Mouse (Mus musculus) hindbrain, embryonic 11.5 days (tissue): Measurements from ENCODE around the gene Sp8. TPM values are rescaled to one million over a fixed set of nuclear protein-coding genes. Genes with fewer than 3 reads are reported as not detected.

Experiments used
- ATAC-seq: fragments of 200-750 bp; cut with Nextera tagmentation; 2 replicates; pipeline ENCODE4 v1.8.0; 2017; ENCODE audit warnings: mild to moderate bottlenecking, moderate TSS enrichment, moderate library complexity; ENCODE audit not compliant: low FRiP score
- DNase-seq: peaks from one replicate; pipeline ENCODE4 v3.0.0-alpha.2; 2015; ENCODE audit warnings: low spot score
- H3K27ac ChIP-seq: fragments of 300-500 bp; sonication (generic); 2 replicates; pipeline ENCODE4 v1.5.1; 2014; ENCODE audit warnings: mild to moderate bottlenecking, low read depth, low read length
- H3K27me3 ChIP-seq: fragments of 300-500 bp; sonication (generic); 2 replicates; pipeline ENCODE4 v1.6.1; 2014; ENCODE audit warnings: mild to moderate bottlenecking, low read length, moderate library complexity, mixed read lengths; ENCODE audit not compliant: control insufficient read depth, insufficient read depth
- H3K36me3 ChIP-seq: fragments of 300-500 bp; sonication (generic); 2 replicates; pipeline ENCODE4 v1.6.1; 2014; ENCODE audit warnings: mild to moderate bottlenecking, low read length, moderate library complexity, mixed read lengths; ENCODE audit not compliant: control insufficient read depth, insufficient read depth
- H3K4me1 ChIP-seq: fragments of 300-500 bp; sonication (generic); replicated peaks from 2 replicates; pipeline ENCODE4 v1.6.1; 2014; ENCODE audit warnings: low read length, mixed read lengths; ENCODE audit not compliant: control insufficient read depth, insufficient read depth
- H3K4me2 ChIP-seq: fragments of 300-500 bp; sonication (generic); replicated peaks from 2 replicates; pipeline ENCODE4 v1.6.1; 2014; ENCODE audit warnings: mild to moderate bottlenecking, low read depth, low read length
- H3K4me3 ChIP-seq: fragments of 300-500 bp; sonication (generic); 2 replicates; pipeline ENCODE4 v1.5.1; 2014; ENCODE audit warnings: low read depth, low read length
- H3K9ac ChIP-seq: fragments of 300-500 bp; sonication (generic); 2 replicates; pipeline ENCODE4 v1.6.1; 2014; ENCODE audit warnings: low read depth, low read length
- H3K9me3 ChIP-seq: fragments of 300-500 bp; sonication (generic); 2 replicates; pipeline ENCODE4 v1.6.1; 2016; ENCODE audit warnings: low read length; ENCODE audit not compliant: control insufficient read depth
- WGBS: fragments of 180-500 bp; shearing (Covaris S2); extraction: QIAGEN DNeasy Blood & Tissue Kit; methylation state at CpG from one replicate; pipeline ENCODE4 v1.1.7; 2014; 5-methylcytosine and 5-hydroxymethylcytosine counted together
- polyA plus RNA-seq: library from polyadenylated mRNA; unstranded; fragments of >200 nt; fragmentation: Nextera tagmentation; extraction: Ambion mirVana; gene quantifications from 2 replicates; pipeline ENCODE4 v1.2.1, GENCODE M21; 2014

Gene Sp8
- 10.8 and 12.2 TPM in 2 replicates for polyA plus RNA-seq

DNA sequence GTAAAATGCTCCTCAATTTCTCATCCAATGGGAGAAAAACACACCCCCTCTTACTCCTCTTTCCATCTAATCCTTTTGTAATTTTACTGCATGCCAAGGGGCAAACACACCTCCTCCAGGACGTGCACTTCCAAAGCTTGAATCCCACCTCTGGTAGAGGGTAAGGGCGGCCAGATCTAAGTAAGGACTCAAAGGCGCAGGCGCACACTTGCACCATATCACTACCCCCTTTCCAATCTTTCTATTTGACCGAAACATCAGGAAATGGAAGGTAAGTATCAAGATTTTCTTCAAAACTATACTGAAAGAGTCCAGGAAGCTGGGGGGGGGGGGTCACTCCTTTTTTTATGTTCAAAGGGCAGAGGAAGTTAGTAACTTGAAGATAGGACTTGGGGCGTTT, at the start of gene Sp8:
Gene Sp8 (plus strand): TSS at position 109 of the 400 bp plus-strand sequence.
- DNase-seq (peak; percentile 46), ATAC-seq (no peak)
- 4% methylated on average over 6 of the region's 6 CpGs for WGBS
- H3K4me2 ChIP-seq: peak within 1 kb of the TSS; percentile 45
- peaks cover 54% of the 10 kb centered on the region for H3K27me3 ChIP-seq
- H3K9me3 ChIP-seq: no peaks in the 10 kb centered on the region
- peak within 1 kb of the TSS; percentile 55 for H3K4me3 ChIP-seq
- no peaks in the 10 kb centered on the region for H3K36me3 ChIP-seq
- H3K27ac ChIP-seq: 0 out of 2 replicates have a peak within 1 kb of the TSS, but pooled peaks have one; percentile 36
- H3K4me1 ChIP-seq: peaks cover 5% of the 10 kb centered on the region
- peak within 1 kb of the TSS; percentile 70; the same call in 1 of the 2 replicates for H3K9ac ChIP-seq

DNA sequence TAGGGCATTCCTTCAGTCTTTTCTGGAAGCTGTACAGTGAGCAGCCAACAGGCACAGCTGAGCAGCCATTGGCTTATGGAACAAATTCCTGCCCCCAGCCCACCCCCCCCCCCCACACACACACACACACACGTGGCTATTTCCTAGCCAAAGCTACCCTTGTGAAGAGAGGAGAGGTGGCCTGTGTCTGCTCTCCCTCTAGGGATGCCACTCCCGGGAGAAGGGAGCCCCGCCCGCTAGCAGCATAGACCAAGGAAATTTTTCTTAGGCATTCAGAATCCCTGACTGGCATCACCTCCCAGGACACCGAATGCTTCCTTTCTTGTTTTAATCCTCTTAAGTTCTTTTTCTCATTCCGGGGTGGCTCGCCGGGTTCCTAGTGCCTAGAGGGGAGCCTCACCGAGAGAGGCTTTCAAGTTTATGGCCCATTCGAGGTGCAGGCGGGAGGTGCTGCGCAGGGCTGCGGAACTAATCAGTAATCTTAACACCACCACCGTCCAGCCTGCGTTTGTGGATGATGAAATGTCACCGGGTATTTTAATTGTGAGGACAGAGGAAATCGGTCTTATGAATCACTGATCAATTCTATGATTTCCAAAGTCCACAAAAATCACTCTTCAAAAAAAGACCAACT, 34.7 kb upstream of the Sp8 start:
- H3K36me3 ChIP-seq: no peaks in the 10 kb centered on the region
- ATAC-seq (peak; percentile 64; the same call in 1 of the 2 replicates), DNase-seq (peak; percentile 24)
- H3K9me3 ChIP-seq: no peaks in the 10 kb centered on the region
- WGBS: 3% methylated on average over 17 of the region's 17 CpGs
- no peak overlapping the region for H3K27ac ChIP-seq
- H3K4me3 ChIP-seq: no peak overlapping the region
- no peaks in the 10 kb centered on the region for H3K27me3 ChIP-seq
- no peaks in the 10 kb centered on the region for H3K4me1 ChIP-seq
- H3K4me2 ChIP-seq: peak overlapping the region; percentile 33
- no peak overlapping the region for H3K9ac ChIP-seq

DNA sequence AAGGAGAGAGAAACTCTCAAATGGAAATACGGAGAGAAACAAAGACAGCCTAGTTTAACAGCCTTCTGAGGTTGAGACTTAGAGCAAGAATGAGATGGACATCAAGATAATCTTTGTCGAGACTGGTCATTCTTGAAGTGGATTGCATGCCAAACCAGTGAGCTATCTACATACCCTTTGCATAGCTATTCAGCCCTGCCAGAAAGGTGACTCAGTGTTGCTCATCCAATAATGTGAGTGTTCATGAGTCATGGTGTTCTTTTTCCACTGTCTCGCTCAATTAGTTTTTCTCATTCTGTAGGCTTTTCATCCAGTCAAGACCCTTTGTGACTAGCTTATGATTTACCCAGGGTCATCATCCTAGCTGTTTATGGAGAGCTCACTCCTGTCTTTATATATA, 31.6 kb upstream of the Sp8 start:
- no peaks in the 10 kb centered on the region for H3K27me3 ChIP-seq
- no peaks in the 10 kb centered on the region for H3K36me3 ChIP-seq
- H3K4me3 ChIP-seq: no peak overlapping the region
- H3K27ac ChIP-seq: no peak overlapping the region
- no peaks in the 10 kb centered on the region for H3K9me3 ChIP-seq
- no peaks in the 10 kb centered on the region for H3K4me1 ChIP-seq
- WGBS: 92% methylated on average over 3 of the region's 3 CpGs
- H3K4me2 ChIP-seq: no peak overlapping the region
- no peak overlapping the region for H3K9ac ChIP-seq
- ATAC-seq: no peak
- no peak for DNase-seq

DNA sequence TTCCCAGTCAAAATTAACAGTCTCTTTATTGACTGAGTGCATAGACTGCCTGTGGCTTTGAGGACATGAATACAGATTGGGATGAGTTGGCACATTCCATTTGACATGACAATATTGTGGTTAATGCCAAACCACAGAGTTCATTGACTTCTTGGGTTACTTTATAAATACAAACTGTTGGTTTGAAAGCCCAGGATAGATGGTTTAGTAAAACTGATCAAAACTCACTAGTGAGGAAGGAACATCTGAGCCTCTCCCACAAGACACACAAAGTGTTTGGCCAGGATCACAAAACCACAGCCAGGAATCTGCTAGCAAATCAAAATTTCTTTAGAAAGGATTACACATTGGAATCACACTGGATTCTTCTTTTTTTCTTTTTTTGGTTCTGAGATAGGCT, 30.0 kb upstream of the Sp8 start:
- Histone ChIP-seq H3K4me2 (no peak overlapping the region), H3K27me3 (no peaks in the 10 kb centered on the region), H3K4me1 (no peaks in the 10 kb centered on the region), H3K9ac (no peak overlapping the region), H3K27ac (no peak overlapping the region), H3K9me3 (no peaks in the 10 kb centered on the region), H3K36me3 (no peaks in the 10 kb centered on the region), H3K4me3 (no peak overlapping the region)
- no peak for ATAC-seq
- DNase-seq: no peak

DNA sequence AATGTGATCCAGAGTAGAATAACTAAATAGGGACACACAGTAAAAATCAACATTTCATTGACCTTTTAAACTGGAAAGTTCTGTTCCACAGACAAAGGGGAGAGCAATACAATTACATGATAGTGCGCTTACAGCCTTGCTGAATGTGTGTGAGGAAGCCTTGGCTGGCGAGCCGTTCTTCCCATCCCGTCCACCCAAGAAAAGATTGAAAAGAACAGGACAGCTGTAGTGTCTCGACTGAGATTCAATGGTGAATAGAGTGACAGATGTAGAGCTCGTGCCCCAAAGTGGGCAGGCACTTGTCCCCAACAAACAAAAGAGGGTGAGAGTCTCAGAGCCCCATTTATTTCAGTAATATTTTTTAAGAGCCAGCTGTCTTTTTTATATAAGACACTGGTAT, 16.2 kb upstream of the Sp8 start:
- Histone ChIP-seq H3K36me3 (no peaks in the 10 kb centered on the region), H3K9ac (no peak overlapping the region), H3K4me1 (no peaks in the 10 kb centered on the region), H3K27ac (no peak overlapping the region), H3K4me2 (no peak overlapping the region), H3K4me3 (no peak overlapping the region), H3K27me3 (peaks cover 1% of the 10 kb centered on the region; the same call in 1 of the 2 replicates), H3K9me3 (no peaks in the 10 kb centered on the region)
- ATAC-seq (peak; percentile 79), DNase-seq (no peak)
- 47% methylated on average over 6 of the region's 6 CpGs for WGBS

DNA sequence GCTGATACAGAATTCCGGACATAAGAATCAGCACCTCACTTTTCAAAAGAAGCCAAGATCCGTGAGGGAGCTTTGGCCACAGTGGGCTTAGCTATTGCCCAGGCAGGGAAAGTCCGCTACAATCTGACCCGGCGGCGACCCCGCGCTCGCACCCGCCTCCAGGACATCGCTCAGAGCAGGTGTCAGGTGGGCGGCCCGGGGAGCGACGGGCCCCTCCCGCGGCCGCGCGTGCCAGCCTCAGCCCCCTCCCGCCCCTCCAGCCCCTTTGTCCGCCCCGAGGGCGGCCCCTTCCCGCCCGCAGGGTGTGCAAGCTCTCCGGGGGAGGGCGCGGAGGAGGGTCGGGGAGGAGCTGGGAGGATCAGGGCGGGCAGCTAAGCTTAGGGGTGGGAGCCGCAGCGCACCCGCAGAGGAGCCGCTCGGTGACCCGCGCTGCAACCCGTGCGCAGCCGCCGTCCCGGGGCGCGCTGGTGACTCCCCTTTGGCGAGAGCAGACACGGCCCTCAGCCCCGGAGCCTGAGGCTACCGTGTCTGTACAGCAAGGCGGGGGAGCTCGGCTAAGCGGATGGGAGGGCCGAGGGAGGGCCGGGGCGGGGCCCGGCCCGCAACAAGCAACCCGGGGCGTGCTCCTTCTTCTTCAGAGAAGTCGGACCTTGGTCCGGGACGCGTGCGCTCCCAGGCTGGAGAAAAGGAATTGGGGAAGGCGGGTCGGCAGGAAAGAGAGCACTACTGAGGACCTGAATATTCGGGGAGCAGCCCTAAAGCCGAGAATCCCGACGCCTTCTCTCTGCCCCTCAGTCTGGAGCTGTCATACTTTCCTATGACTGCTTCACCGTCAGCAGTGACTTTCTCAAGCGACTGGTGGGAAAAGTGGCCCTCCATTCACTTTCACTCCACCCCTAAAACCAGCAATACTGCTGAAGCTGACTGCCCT, 9.5 kb upstream of the Sp8 start:
- peak overlapping the region; percentile 92 for H3K4me2 ChIP-seq
- peak overlapping the region; percentile 36; the same call in 1 of the 2 replicates for H3K27ac ChIP-seq
- peak overlapping the region; percentile 47 for H3K4me3 ChIP-seq
- H3K9ac ChIP-seq: peak overlapping the region; percentile 54
- DNase-seq (peak; percentile 69), ATAC-seq (peak; percentile 82)
- peaks cover 40% of the 10 kb centered on the region for H3K27me3 ChIP-seq
- H3K36me3 ChIP-seq: no peaks in the 10 kb centered on the region
- no peaks in the 10 kb centered on the region for H3K9me3 ChIP-seq
- no peaks in the 10 kb centered on the region for H3K4me1 ChIP-seq
- under 1% methylated on average over 51 of the region's 72 CpGs for WGBS

DNA sequence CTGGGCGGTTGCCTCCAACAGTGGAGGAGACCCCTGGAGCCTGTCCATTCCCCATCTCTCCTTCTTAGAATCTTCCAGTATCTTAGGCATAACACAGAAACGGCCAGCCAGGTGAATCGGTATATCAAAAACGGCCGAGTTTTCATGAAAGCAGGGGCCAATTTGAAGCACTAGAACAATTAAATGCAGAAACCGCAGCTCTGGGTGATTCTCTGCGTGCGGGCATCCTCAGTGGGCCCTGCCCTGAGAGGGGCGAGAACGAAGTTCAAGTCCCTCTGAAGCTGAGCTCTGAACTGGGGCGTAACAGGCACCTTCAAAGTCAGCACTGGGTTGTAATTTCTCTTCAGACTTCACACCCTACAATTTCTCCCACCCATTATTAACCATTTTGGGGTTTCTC, 8.8 kb upstream of the Sp8 start:
- H3K4me3 ChIP-seq: peak overlapping the region; percentile 47
- DNase-seq (no peak), ATAC-seq (peak; percentile 41)
- no peak overlapping the region for H3K27ac ChIP-seq
- no peak overlapping the region for H3K9ac ChIP-seq
- H3K27me3 ChIP-seq: peaks cover 40% of the 10 kb centered on the region
- H3K9me3 ChIP-seq: no peaks in the 10 kb centered on the region
- H3K4me2 ChIP-seq: peak overlapping the region; percentile 92
- H3K36me3 ChIP-seq: no peaks in the 10 kb centered on the region
- H3K4me1 ChIP-seq: no peaks in the 10 kb centered on the region
- WGBS: 1% methylated on average over 11 of the region's 11 CpGs

DNA sequence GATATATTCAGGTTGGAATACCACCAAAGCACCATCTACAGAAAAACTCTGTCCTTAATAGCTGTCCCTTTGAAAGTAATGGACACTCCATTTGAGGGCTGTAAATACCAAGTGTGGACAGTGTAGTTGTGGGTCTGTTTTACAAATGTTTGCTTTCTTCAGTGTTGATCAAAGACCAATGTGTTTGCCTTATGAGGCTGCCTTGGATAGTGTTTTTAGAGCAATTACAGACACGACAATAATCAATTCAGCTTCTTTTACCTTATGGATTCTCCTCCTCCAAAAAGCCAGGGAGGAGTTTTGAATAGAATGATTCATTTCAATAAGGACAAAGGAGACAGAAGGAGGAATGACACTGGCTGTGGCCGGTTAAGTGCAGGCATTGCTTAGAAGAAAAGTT, 7.9 kb upstream of the Sp8 start:
- no peak for DNase-seq
- no peak overlapping the region for H3K4me2 ChIP-seq
- no peak overlapping the region for H3K4me3 ChIP-seq
- 1% methylated on average over 2 of the region's 2 CpGs for WGBS
- no peaks in the 10 kb centered on the region for H3K9me3 ChIP-seq
- H3K9ac ChIP-seq: no peak overlapping the region
- peaks cover 47% of the 10 kb centered on the region for H3K27me3 ChIP-seq
- H3K27ac ChIP-seq: no peak overlapping the region
- H3K36me3 ChIP-seq: no peaks in the 10 kb centered on the region
- ATAC-seq: no peak
- H3K4me1 ChIP-seq: peaks cover 5% of the 10 kb centered on the region
